Mouse (Mus musculus) retina, adult 2 months (tissue): ENCODE data around the gene Carmil1.
"Not testable (repeated sequence)": the region's sequence is repeated elsewhere in the genome, so short reads cannot be mapped to it uniquely, and the experiment has no call there.

ENCODE experiments used
- DNase-seq: peaks from one replicate; pipeline ENCODE4 v3.0.0-alpha.2; 2012; ENCODE audit warnings: low read depth, low spot score

Carmil1 gene

DNA sequence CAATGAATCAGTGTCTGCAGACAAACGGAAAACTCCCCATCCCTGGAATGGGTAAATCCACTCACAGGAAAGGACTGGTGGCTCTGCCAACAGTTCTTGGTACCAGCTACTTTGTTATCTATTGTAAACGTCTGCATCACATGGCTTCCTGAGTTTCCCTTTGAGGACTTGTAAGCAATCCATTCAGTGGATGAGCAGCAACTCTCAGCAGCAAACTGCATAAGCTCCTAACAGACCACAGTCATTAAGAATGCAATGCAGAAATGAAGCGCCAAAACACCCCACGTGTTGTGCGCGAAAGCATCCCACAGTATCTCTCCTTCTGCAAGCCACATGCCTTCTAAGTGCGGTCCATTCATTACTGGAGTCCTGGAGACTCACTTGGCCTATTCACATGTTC, 128.0 kb downstream of the Carmil1 start:
- DNase-seq, result no peak

GRCm38 (mm10) chr13:24151335-24151734, 129.3 kb downstream of the Carmil1 start:
- DNase-seq, result no peak

GRCm38 (mm10) chr13:24148549-24148948, 132.0 kb downstream of the Carmil1 start:
- no peak for DNase-seq

DNA sequence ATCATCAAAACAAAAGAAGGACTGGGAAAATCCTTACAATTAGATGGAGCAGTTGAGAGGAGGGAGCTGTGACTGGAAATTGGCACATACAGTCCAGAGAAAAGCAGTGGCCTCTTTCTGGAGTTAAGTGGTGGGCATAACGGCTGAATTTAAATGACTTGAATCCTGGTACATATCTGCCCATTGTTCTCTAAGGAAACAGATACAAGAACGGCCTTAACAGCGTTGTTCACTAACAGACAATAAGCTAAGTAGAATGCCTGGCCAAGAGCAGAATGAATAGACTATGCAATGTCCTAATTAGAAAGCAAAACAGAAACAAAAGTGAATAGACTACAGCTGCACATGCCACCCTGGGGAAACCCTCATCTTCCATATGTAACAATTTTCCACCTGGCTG, 133.6 kb downstream of the Carmil1 start:
- no peak for DNase-seq

- DNase-seq, result no peak
Measured at GRCm38 (mm10) chr13:24146541-24146940, 134.1 kb downstream of the Carmil1 start.

GRCm38 (mm10) chr13:24144858-24145257, 135.7 kb downstream of the Carmil1 start:
- DNase-seq, result no peak

DNA sequence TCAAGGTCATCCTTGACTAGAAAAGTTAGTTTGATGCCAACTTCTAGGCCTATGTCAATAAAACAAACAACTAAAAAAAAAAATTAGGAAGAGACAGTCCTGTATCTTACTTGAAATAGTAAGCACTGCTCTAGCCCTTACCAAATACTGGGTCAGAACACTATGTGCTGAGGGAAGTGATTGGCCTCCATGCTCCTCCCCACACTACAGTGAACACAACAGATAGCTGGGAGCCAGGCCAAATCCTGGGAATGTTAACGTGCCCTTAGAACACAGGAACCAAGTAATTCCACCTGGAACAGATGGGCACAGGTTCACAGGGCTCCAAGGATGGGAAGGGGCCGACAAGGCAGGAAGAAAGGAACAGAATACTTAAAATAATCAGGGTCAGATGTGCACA, 136.5 kb downstream of the Carmil1 start:
- no peak for DNase-seq

GRCm38 (mm10) chr13:24136836-24137235, 143.8 kb downstream of the Carmil1 start:
- no peak for DNase-seq

DNA sequence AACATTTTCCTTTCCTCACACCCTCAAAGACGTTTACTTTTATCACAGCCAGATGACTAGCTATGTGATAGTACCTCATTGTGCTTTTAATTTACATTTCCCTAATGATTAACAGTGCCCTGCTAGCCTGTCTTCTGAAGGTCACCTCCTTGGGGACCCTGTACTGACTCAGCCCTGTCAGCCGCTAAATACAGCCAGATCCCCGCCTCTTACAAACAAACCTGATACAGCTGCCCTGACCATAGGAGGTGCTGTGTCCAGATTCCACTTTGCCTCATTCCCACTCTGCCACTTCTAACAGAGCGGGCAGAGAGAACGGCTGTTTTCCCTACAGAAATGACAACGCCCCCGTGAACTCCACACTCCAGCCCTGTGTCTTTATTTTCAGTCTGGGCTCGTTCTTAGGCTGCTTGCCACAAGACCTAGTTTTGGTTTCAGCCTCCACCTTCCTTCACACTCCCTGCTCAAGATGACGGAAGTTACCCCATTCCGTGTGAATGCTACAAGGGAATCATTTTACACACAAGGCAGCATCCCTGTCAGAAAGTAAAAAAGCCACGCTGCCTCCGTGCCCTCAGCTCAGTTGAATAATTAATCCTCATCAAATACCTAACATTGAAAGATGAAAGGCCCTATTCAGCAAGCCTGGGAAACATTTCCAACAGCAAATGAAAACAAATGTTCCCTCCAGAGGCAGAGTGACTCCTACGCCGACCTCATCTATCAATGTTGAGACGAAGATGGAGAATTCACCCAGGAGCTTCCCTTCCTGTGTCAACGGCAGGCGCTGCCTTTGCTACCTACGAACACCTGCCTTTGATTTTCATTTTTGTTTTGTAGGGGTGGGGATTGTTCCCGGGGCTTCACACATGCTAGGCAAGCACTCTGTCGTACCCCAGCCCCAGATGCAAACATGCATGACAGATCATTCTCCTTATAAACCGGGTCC, 145.0 kb downstream of the Carmil1 start:
- DNase-seq, result no peak

DNA sequence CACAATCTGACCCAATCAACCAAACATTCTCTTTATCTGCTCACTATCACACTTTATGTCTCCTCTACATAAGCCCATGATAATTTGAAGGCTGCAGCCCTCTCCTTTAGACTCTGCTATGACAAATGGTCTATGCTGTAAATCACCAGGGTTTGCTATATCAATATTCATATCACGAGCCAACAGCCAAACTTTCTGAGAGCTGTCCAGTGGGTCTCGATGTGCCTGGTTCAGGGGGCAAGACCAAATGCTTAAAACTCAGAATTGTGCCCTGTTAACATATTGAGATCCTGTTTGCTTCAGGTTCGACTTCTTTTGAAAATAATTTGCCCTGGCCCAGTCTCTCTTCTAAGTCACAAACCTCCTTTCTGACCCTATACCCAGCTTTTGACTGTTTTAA, 147.7 kb downstream of the Carmil1 start:
- no peak for DNase-seq

DNA sequence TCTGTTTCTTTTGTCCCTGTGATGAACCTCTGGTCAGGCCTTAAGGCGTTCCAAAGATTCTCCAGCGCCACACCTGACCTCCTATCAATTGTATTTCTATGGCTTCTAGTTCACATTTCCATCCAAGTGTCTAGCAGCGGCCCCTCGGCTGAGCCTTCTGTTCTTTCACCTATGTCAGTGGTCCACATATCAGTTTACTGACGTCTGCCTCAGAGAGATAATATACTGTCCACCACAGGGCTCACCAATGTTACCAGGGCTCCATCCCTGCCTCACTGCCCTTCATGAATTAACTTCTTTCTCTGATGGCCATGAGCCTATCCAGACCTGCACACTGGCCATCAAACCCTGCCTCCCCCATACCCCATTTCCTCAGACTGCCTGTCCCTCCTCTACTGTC, 149.3 kb downstream of the Carmil1 start:
- DNase-seq, result no peak

DNA sequence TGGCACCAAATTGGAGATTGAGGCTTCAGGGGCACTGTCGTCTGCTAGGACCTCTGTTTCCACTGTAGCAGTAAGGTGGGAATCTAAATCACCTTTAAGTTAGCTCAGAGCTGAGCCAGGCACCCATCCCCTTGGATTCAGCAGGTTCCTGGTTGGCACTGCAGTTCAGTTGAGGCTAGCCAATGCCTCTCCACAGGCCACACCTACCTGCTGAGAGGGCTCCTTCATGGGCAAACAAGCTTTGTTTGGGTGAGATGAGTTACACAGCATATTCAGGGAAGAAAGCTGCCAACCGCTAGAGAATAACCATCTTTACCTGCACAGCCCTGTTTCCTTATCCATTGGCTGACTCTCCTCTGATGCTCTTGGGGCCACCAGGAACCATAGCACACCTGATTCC, 149.9 kb downstream of the Carmil1 start:
- no peak for DNase-seq

- DNase-seq, result no peak
Measured at GRCm38 (mm10) chr13:24128731-24129130, 151.9 kb downstream of the Carmil1 start.

GRCm38 (mm10) chr13:24125865-24126264, 154.7 kb downstream of the Carmil1 start:
- no peak for DNase-seq

- no peak for DNase-seq
Measured at GRCm38 (mm10) chr13:24117181-24117812, 163.3 kb downstream of the Carmil1 start.

- DNase-seq, result peak; percentile 29
Measured at GRCm38 (mm10) chr13:24112689-24113348, 167.8 kb downstream of the Carmil1 start.

GRCm38 (mm10) chr13:24110329-24110728, 170.3 kb downstream of the Carmil1 start:
- DNase-seq, result no peak

- no peak for DNase-seq
Measured at GRCm38 (mm10) chr13:24108282-24108681, 172.3 kb downstream of the Carmil1 start.

GRCm38 (mm10) chr13:24107058-24107457, 173.5 kb downstream of the Carmil1 start:
- DNase-seq, result no peak

- DNase-seq, result no peak
Measured at GRCm38 (mm10) chr13:24105838-24106237, 174.8 kb downstream of the Carmil1 start.

- no peak for DNase-seq
Measured at GRCm38 (mm10) chr13:24105340-24105669, 175.3 kb downstream of the Carmil1 start.

GRCm38 (mm10) chr13:24104611-24105339, 175.8 kb downstream of the Carmil1 start:
- DNase-seq, result not testable (repeated sequence)
